Mouse (Mus musculus) G1E (cell line): ENCODE data around the gene Mmp2.

ENCODE experiments used
- CTCF ChIP-seq: IDR thresholded peaks from 2 replicates; pipeline ENCODE4 v1.5.1; 2012; ENCODE audit warnings: low read depth, low read length, inconsistent platforms, mixed read lengths
- GATA2 ChIP-seq: IDR thresholded peaks from 2 replicates; pipeline ENCODE4 v1.6.1; 2012; ENCODE audit warnings: low read depth, low read length, inconsistent platforms, borderline replicate concordance
- POLR2AphosphoS5 ChIP-seq: IDR thresholded peaks from 2 replicates; pipeline ENCODE4 v1.6.1; 2012; ENCODE audit warnings: low read depth, low read length, inconsistent platforms; ENCODE audit not compliant: insufficient replicate concordance

DNA sequence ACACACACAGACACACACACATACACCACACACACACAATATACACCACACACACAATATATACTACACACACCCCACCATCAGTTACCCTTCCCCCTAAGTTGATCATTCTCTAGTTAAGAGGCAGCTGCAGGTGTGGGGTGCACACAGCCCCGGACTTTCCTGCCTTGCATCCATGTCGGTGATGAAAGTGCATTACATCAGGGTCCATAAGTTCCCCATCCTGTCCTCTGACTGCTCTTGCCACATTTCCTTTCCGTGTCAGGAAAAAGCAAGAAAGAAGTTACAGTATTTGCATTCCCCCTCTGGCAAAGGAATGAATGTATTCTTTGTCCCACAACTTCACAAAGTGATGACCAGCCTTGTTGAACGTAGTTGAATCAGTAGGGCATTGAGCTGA, 54.2 kb downstream of the Mmp2 start:
- TF ChIP-seq CTCF, result no peak
- no peak for TF ChIP-seq GATA2
- TF ChIP-seq POLR2AphosphoS5, result no peak
